Mouse (Mus musculus) midbrain, embryonic 11.5 days (tissue): ENCODE data around the gene Tmem160. TPM values are rescaled to one million over a fixed set of nuclear protein-coding genes. Genes with fewer than 3 reads are reported as not detected.
A peak's percentile ranks its signal among the peaks of the same experiment; 100 is the strongest.

Experiments used
- ATAC-seq: fragments of 200-750 bp; cut with Nextera tagmentation; 2 replicates; pipeline ENCODE4 v1.8.0; 2017; ENCODE audit warnings: moderate TSS enrichment, moderate library complexity; ENCODE audit not compliant: low FRiP score
- DNase-seq: peaks from one replicate; pipeline ENCODE4 v3.0.0; 2015; ENCODE audit warnings: low spot score; ENCODE audit errors: missing footprints
- H3K27ac ChIP-seq: fragments of 300-500 bp; sonication (generic); 2 replicates; pipeline ENCODE4 v1.5.1; 2014; ENCODE audit warnings: low read depth, low read length
- H3K27me3 ChIP-seq: fragments of 300-500 bp; sonication (generic); 2 replicates; pipeline ENCODE4 v1.6.1; 2014; ENCODE audit warnings: mild to moderate bottlenecking, low read length, moderate library complexity, mixed read lengths; ENCODE audit not compliant: control insufficient read depth, insufficient read depth
- H3K36me3 ChIP-seq: fragments of 300-500 bp; sonication (generic); 2 replicates; pipeline ENCODE4 v1.6.1; 2014; ENCODE audit warnings: mild to moderate bottlenecking, low read length, moderate library complexity, mixed read lengths; ENCODE audit not compliant: control insufficient read depth, insufficient read depth
- H3K4me1 ChIP-seq: fragments of 300-500 bp; sonication (generic); 2 replicates; pipeline ENCODE4 v1.6.1; 2014; ENCODE audit warnings: low read length; ENCODE audit not compliant: control insufficient read depth, insufficient read depth
- H3K4me2 ChIP-seq: fragments of 300-500 bp; sonication (generic); 2 replicates; pipeline ENCODE4 v1.6.1; 2014; ENCODE audit warnings: mild to moderate bottlenecking, moderate library complexity
- H3K4me3 ChIP-seq: fragments of 300-500 bp; sonication (generic); 2 replicates; pipeline ENCODE4 v1.5.1; 2014; ENCODE audit warnings: low read depth, low read length
- H3K9ac ChIP-seq: fragments of 300-500 bp; sonication (generic); 2 replicates; pipeline ENCODE4 v1.6.1; 2014; ENCODE audit warnings: low read length
- H3K9me3 ChIP-seq: fragments of 300-500 bp; sonication (generic); 2 replicates; pipeline ENCODE4 v1.6.1; 2016; ENCODE audit warnings: low read length; ENCODE audit not compliant: control insufficient read depth
- WGBS: fragments of 180-500 bp; shearing (Covaris S2); extraction: QIAGEN DNeasy Blood & Tissue Kit; methylation state at CpG from one replicate; pipeline ENCODE4 v1.1.7; 2014; 5-methylcytosine and 5-hydroxymethylcytosine counted together
- polyA plus RNA-seq: library from polyadenylated mRNA; unstranded; fragments of >200 nt; fragmentation: Nextera tagmentation; extraction: Ambion mirVana; gene quantifications from 2 replicates; pipeline ENCODE4 v1.2.1, GENCODE M21; 2014

The Tmem160 gene
- polyA plus RNA-seq, 1 experiment from 2014 or later = 49.2 TPM

- Histone ChIP-seq H3K9ac (no peak overlapping the region), H3K27ac (peak overlapping the region; percentile 7; the same call in 1 of the 2 replicates), H3K9me3 (no peaks in the 10 kb centered on the region), H3K27me3 (no peaks in the 10 kb centered on the region), H3K4me3 (no peak overlapping the region), H3K4me2 (no peak overlapping the region), H3K36me3 (peaks cover 11% of the 10 kb centered on the region; the same call in 1 of the 2 replicates), H3K4me1 (peaks cover 16% of the 10 kb centered on the region)
- DNase-seq = peak; percentile 90
- 28% methylated on average over 2 of the region's 2 CpGs for WGBS
- ATAC-seq = 0 out of 2 replicates have a peak, but pooled peaks have one; percentile 38
These were observed 39.6 kb upstream of the Tmem160 start for GRCm38 (mm10) chr7:16412930-16413329.

GRCm38 (mm10) chr7:16415426-16415825 lies 37.2 kb upstream of the Tmem160 start:
- Histone ChIP-seq H3K27me3 (no peaks in the 10 kb centered on the region), H3K4me1 (peaks cover 16% of the 10 kb centered on the region), H3K9me3 (no peaks in the 10 kb centered on the region), H3K4me2 (no peak overlapping the region), H3K27ac (no peak overlapping the region), H3K36me3 (peaks cover 16% of the 10 kb centered on the region; the same call in 1 of the 2 replicates), H3K9ac (no peak overlapping the region), H3K4me3 (no peak overlapping the region)
- DNase-seq = no peak
- 89% methylated on average over 3 of the region's 3 CpGs for WGBS
- ATAC-seq = no peak

- DNase-seq (no peak), ATAC-seq (no peak)
- Histone ChIP-seq H3K4me2 (no peak overlapping the region), H3K9me3 (no peaks in the 10 kb centered on the region), H3K27me3 (no peaks in the 10 kb centered on the region), H3K4me3 (no peak overlapping the region), H3K36me3 (peaks cover 21% of the 10 kb centered on the region), H3K9ac (no peak overlapping the region), H3K4me1 (peaks cover 13% of the 10 kb centered on the region), H3K27ac (no peak overlapping the region)
- 97% methylated on average over 10 of the region's 10 CpGs for WGBS
These were observed 35.3 kb upstream of the Tmem160 start for GRCm38 (mm10) chr7:16417141-16417771.

GRCm38 (mm10) chr7:16418713-16419112 lies 33.9 kb upstream of the Tmem160 start:
- H3K36me3 ChIP-seq = peaks cover 24% of the 10 kb centered on the region
- H3K27ac ChIP-seq = no peak overlapping the region
- no peak overlapping the region for H3K4me3 ChIP-seq
- DNase-seq (no peak), ATAC-seq (no peak)
- H3K4me2 ChIP-seq = no peak overlapping the region
- no peaks in the 10 kb centered on the region for H3K27me3 ChIP-seq
- 91% methylated on average over 5 of the region's 5 CpGs for WGBS
- H3K9me3 ChIP-seq = no peaks in the 10 kb centered on the region
- H3K4me1 ChIP-seq = 0 out of 2 replicates have a peak, but pooled peaks cover 3% of the 10 kb centered on the region
- no peak overlapping the region for H3K9ac ChIP-seq

- Histone ChIP-seq H3K36me3 (peaks cover 39% of the 10 kb centered on the region), H3K27me3 (no peaks in the 10 kb centered on the region), H3K9me3 (no peaks in the 10 kb centered on the region), H3K9ac (no peak overlapping the region), H3K27ac (no peak overlapping the region), H3K4me3 (no peak overlapping the region), H3K4me1 (no peaks in the 10 kb centered on the region), H3K4me2 (no peak overlapping the region)
- no peak for ATAC-seq
- 97% methylated on average over 8 of the region's 8 CpGs for WGBS
- DNase-seq = no peak
These were observed 32.0 kb upstream of the Tmem160 start for GRCm38 (mm10) chr7:16420493-16421118.

GRCm38 (mm10) chr7:16422222-16422856 lies 30.2 kb upstream of the Tmem160 start:
- Histone ChIP-seq H3K9ac (no peak overlapping the region), H3K4me1 (no peaks in the 10 kb centered on the region), H3K27ac (no peak overlapping the region), H3K27me3 (no peaks in the 10 kb centered on the region), H3K4me2 (no peak overlapping the region), H3K36me3 (peaks cover 45% of the 10 kb centered on the region), H3K9me3 (no peaks in the 10 kb centered on the region), H3K4me3 (no peak overlapping the region)
- ATAC-seq (no peak), DNase-seq (no peak)
- 88% methylated on average over 18 of the region's 18 CpGs for WGBS

GRCm38 (mm10) chr7:16423731-16424130 lies 28.8 kb upstream of the Tmem160 start:
- H3K9me3 ChIP-seq = no peaks in the 10 kb centered on the region
- no peaks in the 10 kb centered on the region for H3K27me3 ChIP-seq
- no peak overlapping the region for H3K27ac ChIP-seq
- DNase-seq (no peak), ATAC-seq (no peak)
- no peak overlapping the region for H3K4me3 ChIP-seq
- WGBS = 92% methylated on average over 9 of the region's 9 CpGs
- H3K4me1 ChIP-seq = no peaks in the 10 kb centered on the region
- H3K36me3 ChIP-seq = peaks cover 54% of the 10 kb centered on the region
- no peak overlapping the region for H3K9ac ChIP-seq
- no peak overlapping the region for H3K4me2 ChIP-seq

GRCm38 (mm10) chr7:16425721-16426120 lies 26.9 kb upstream of the Tmem160 start:
- H3K4me3 ChIP-seq = no peak overlapping the region
- WGBS = 90% methylated on average over 10 of the region's 10 CpGs
- H3K4me1 ChIP-seq = no peaks in the 10 kb centered on the region
- peak; percentile 25; the same call in 1 of the 2 replicates for ATAC-seq
- H3K27me3 ChIP-seq = no peaks in the 10 kb centered on the region
- no peak overlapping the region for H3K27ac ChIP-seq
- H3K36me3 ChIP-seq = peaks cover 65% of the 10 kb centered on the region
- no peaks in the 10 kb centered on the region for H3K9me3 ChIP-seq
- H3K9ac ChIP-seq = no peak overlapping the region
- H3K4me2 ChIP-seq = no peak overlapping the region
- no peak for DNase-seq

GRCm38 (mm10) chr7:16426129-16426729 lies 26.4 kb upstream of the Tmem160 start:
- WGBS = 57% methylated on average over 4 of the region's 4 CpGs
- Histone ChIP-seq H3K9ac (no peak overlapping the region), H3K4me2 (no peak overlapping the region), H3K4me3 (no peak overlapping the region), H3K4me1 (no peaks in the 10 kb centered on the region), H3K27ac (no peak overlapping the region), H3K27me3 (no peaks in the 10 kb centered on the region), H3K36me3 (peaks cover 64% of the 10 kb centered on the region), H3K9me3 (no peaks in the 10 kb centered on the region)
- DNase-seq (peak; percentile 90), ATAC-seq (peak; percentile 90)
